ENCODE assay signal across 17 mouse cellular contexts in the genomic region with DNA sequence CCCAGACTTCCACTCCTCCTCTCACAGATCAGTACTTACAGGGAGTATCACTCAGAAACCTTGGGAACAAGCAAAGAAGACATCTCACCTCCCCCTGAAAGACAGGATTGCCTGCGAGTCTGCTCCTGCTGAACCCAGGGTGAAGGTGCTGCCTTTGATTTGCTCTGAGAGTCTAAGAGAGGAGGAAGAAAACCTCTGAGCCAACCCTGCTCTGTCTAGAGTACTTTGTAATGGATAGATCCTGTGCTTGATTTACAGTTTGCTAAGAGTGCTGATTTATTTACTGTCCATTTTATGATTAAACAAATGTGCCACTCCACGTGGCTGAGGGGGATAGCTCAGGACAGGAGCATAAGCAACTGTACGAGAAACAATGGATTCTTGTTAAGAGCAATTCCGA. TPM values are rescaled to one million over a fixed set of nuclear protein-coding genes. Genes with fewer than 3 reads are reported as not detected.
DNase-seq lines count a peak whose midpoint lies in the region; ATAC-seq and TF ChIP-seq lines count a peak whose summit lies in the region.
"Had no signal": no experiment of that assay in that cellular context is flagged by ENCODE, and none has a peak within 500 bp of the region (broad histone marks: within the 10 kb centered on the region; RNA-seq: fewer than 3 reads in every experiment).

No protein-coding gene starts in this region.

- no peak for DNase-seq in kidney, adult 11 months
- DNase-seq in MN1 (ENCODE audit: low spot score), result peak; percentile 13
- DNase-seq in embryonic facial prominence, embryonic 14.5 days (ENCODE audit: low spot score), result no peak
- peak; percentile 4 for DNase-seq in limb, embryonic 14.5 days (ENCODE audit: low spot score)
- DNase-seq in layer of hippocampus, adult 11-12 months (ENCODE audit: low spot score), result no peak
- DNase-seq: adrenal gland, adult 8-10 months; cerebellum, postnatal 10 days; forebrain, postnatal 0 days; gastrocnemius, postnatal 36 days; kidney, postnatal 25 days; right cerebral cortex, adult 18-20 months had no signal

- H3K9ac ChIP-seq in kidney, embryonic 15.5 days, result no peak overlapping the region
- no peak overlapping the region for H3K9ac ChIP-seq in embryonic facial prominence, embryonic 14.5 days (ENCODE audit: low read depth, low read length)
- H3K9ac ChIP-seq in limb, embryonic 14.5 days (ENCODE audit: low read depth, low read length, severe bottlenecking), result no peak overlapping the region; the same call in 1 of the 2 replicates
- H3K9ac ChIP-seq: forebrain, postnatal 0 days; hindbrain, embryonic 12.5 days; liver, embryonic 12.5 days; neural tube, embryonic 15.5 days had no signal

- 23% methylated on average over 4 of the region's 4 CpGs for WGBS in kidney, embryonic 15.5 days
- WGBS in embryonic facial prominence, embryonic 14.5 days, result 40% methylated on average over 4 of the region's 4 CpGs
- 13% methylated on average over 4 of the region's 4 CpGs for WGBS in limb, embryonic 14.5 days

- peaks cover 19% of the 10 kb centered on the region for H3K4me1 ChIP-seq in kidney, embryonic 15.5 days
- peaks cover 5% of the 10 kb centered on the region; the same call in 1 of the 2 replicates for H3K4me1 ChIP-seq in embryonic facial prominence, embryonic 14.5 days (ENCODE audit: control insufficient read depth, insufficient read depth, low read length)
- peaks cover 16% of the 10 kb centered on the region for H3K4me1 ChIP-seq in limb, embryonic 14.5 days (ENCODE audit: control insufficient read depth, insufficient read depth, low read length)
- H3K4me1 ChIP-seq: hindbrain, embryonic 12.5 days; liver, embryonic 12.5 days had no signal

- H3K9me3 ChIP-seq in kidney, embryonic 15.5 days (replicated peaks), result no peaks in the 10 kb centered on the region
- no peaks in the 10 kb centered on the region for H3K9me3 ChIP-seq in embryonic facial prominence, embryonic 14.5 days (ENCODE audit: control insufficient read depth, low read length)
- no peaks in the 10 kb centered on the region for H3K9me3 ChIP-seq in limb, embryonic 14.5 days (ENCODE audit: control insufficient read depth, low read length)
- H3K9me3 ChIP-seq: hindbrain, embryonic 12.5 days; liver, embryonic 12.5 days; neural tube, embryonic 15.5 days had no signal

- H3K4me2 ChIP-seq in kidney, embryonic 15.5 days, result 0 out of 2 replicates have a peak overlapping the region, but pooled peaks have one; percentile 7
- H3K4me2 ChIP-seq in embryonic facial prominence, embryonic 14.5 days (ENCODE audit: low read depth, low read length), result peak overlapping the region; percentile 7
- peak overlapping the region; percentile 29; the same call in 1 of the 2 replicates for H3K4me2 ChIP-seq in limb, embryonic 14.5 days (replicated peaks; ENCODE audit: low read depth, low read length, severe bottlenecking)
- H3K4me2 ChIP-seq: hindbrain, embryonic 12.5 days; liver, embryonic 12.5 days; neural tube, embryonic 15.5 days had no signal

- TF ChIP-seq POLR2A in limb, embryonic 14.5 days (IDR thresholded peaks at IDR 0.05; ENCODE audit: borderline replicate concordance, extremely low read depth, insufficient read depth, insufficient read length), result no peak

- no peaks in the 10 kb centered on the region for H3K27me3 ChIP-seq in kidney, embryonic 15.5 days
- no peaks in the 10 kb centered on the region for H3K27me3 ChIP-seq in embryonic facial prominence, embryonic 14.5 days (replicated peaks; ENCODE audit: control insufficient read depth, insufficient read depth, low read length)
- H3K27me3 ChIP-seq in limb, embryonic 14.5 days (ENCODE audit: control insufficient read depth, insufficient read depth, low read length), result no peaks in the 10 kb centered on the region
- H3K27me3 ChIP-seq: hindbrain, embryonic 12.5 days; liver, embryonic 12.5 days; neural tube, embryonic 15.5 days had no signal

- no peaks in the 10 kb centered on the region for H3K36me3 ChIP-seq in kidney, embryonic 15.5 days
- H3K36me3 ChIP-seq in embryonic facial prominence, embryonic 14.5 days (ENCODE audit: control insufficient read depth, insufficient read depth, low read length), result no peaks in the 10 kb centered on the region
- H3K36me3 ChIP-seq in limb, embryonic 14.5 days (ENCODE audit: control insufficient read depth, insufficient read depth, low read length), result no peaks in the 10 kb centered on the region
- H3K36me3 ChIP-seq: hindbrain, embryonic 12.5 days; liver, embryonic 12.5 days; neural tube, embryonic 15.5 days had no signal

- ATAC-seq in kidney, embryonic 15.5 days (replicated peaks; ENCODE audit: low FRiP score), result 0 out of 2 replicates have a peak, but pooled peaks have one; percentile 50
- no peak for ATAC-seq in embryonic facial prominence, embryonic 14.5 days (ENCODE audit: low read depth)
- no peak for ATAC-seq in limb, embryonic 14.5 days (ENCODE audit: low FRiP score, low read depth)
- no peak for ATAC-seq in erythroid progenitor cell, adult 5-6 weeks (replicated peaks; ENCODE audit: low FRiP score, poor library complexity, severe bottlenecking)
- ATAC-seq: forebrain, postnatal 0 days; liver, embryonic 12.5 days had no signal

- peak overlapping the region; percentile 24; the same call in 1 of the 2 replicates for H3K27ac ChIP-seq in kidney, embryonic 15.5 days
- peak overlapping the region; percentile 57 for H3K27ac ChIP-seq in embryonic facial prominence, embryonic 14.5 days (replicated peaks; ENCODE audit: low read depth, low read length)
- peak overlapping the region; percentile 38; the same call in 1 of the 2 replicates for H3K27ac ChIP-seq in limb, embryonic 14.5 days (replicated peaks; ENCODE audit: low read depth, low read length)
- H3K27ac ChIP-seq: hindbrain, embryonic 12.5 days; liver, embryonic 12.5 days; neural tube, embryonic 15.5 days had no signal

- no peak overlapping the region for H3K4me3 ChIP-seq in kidney, embryonic 15.5 days (replicated peaks)
- H3K4me3 ChIP-seq in embryonic facial prominence, embryonic 14.5 days (ENCODE audit: low read depth, low read length), result no peak overlapping the region
- no peak overlapping the region for H3K4me3 ChIP-seq in limb, embryonic 14.5 days (replicated peaks; ENCODE audit: low read length)
- H3K4me3 ChIP-seq: hindbrain, embryonic 12.5 days; liver, embryonic 12.5 days; neural tube, embryonic 15.5 days had no signal

RNA-seq across cellular contexts. Expression of a gene that starts 35.1 kb away (rescaled TPM):
- 3.5 and 5.0 TPM in 2 replicates for polyA plus RNA-seq in kidney, embryonic 15.5 days (2015; fragmentation: Nextera tagmentation; extraction: Ambion mirVana)
- polyA plus RNA-seq in embryonic facial prominence, embryonic 14.5 days (2014; fragmentation: Nextera tagmentation; extraction: Ambion mirVana), result 19.7 and 20.1 TPM in 2 replicates
- 3.2 and 5.0 TPM in 2 replicates for polyA plus RNA-seq in limb, embryonic 14.5 days (2012; rRNA removed)
- 6.6 and 9.3 TPM in 2 replicates for polyA plus RNA-seq in limb, embryonic 14.5 days (2014; fragmentation: Nextera tagmentation; extraction: Ambion mirVana)
- not detected in 2 replicates for total RNA-seq in erythroid progenitor cell, adult 5-6 weeks (2015; ENCODE audit: low replicate concordance)
- total RNA-seq in erythroid progenitor cell, adult 5-6 weeks (2017; ENCODE audit: low replicate concordance), result not detected in 2 replicates
- total RNA-seq: megakaryocyte progenitor cell, adult 5-6 weeks had no signal

Comparison
In these comparisons a context has a peak if more than half of its experiments do, and no peak if none do; other contexts are left out.
1. DNase-seq: peak in MN1 (single experiment) and limb, embryonic 14.5 days (single experiment); none in kidney, adult 11 months (single experiment), embryonic facial prominence, embryonic 14.5 days (single experiment) and layer of hippocampus, adult 11-12 months (single experiment).
2. Peak in every context shown above with its lines, with median percentiles within 50 percentile points of each other: H3K27ac ChIP-seq and H3K4me2 ChIP-seq.